Mouse (Mus musculus) hindbrain, embryonic 16.5 days (tissue): Measurements from ENCODE around the gene Slc7a15. TPM values are rescaled to one million over a fixed set of nuclear protein-coding genes. Genes with fewer than 3 reads are reported as not detected.

ENCODE experiments used
- ATAC-seq: fragments of 200-750 bp; cut with Nextera tagmentation; 2 replicates; pipeline ENCODE4 v1.8.0; 2017; ENCODE audit warnings: moderate TSS enrichment, moderate library complexity
- H3K27ac ChIP-seq: fragments of 300-500 bp; sonication (generic); 2 replicates; pipeline ENCODE4 v1.5.1; 2014; ENCODE audit warnings: low read depth, mild to moderate bottlenecking, control low read depth, low read length, moderate library complexity
- H3K27me3 ChIP-seq: fragments of 300-500 bp; sonication (generic); replicated peaks from 2 replicates; pipeline ENCODE4 v1.6.1; 2014; ENCODE audit warnings: low read length; ENCODE audit not compliant: control insufficient read depth, insufficient read depth
- H3K36me3 ChIP-seq: fragments of 300-500 bp; sonication (generic); 2 replicates; pipeline ENCODE4 v1.6.1; 2014; ENCODE audit warnings: mild to moderate bottlenecking, low read length, moderate library complexity, mixed read lengths; ENCODE audit not compliant: control insufficient read depth, insufficient read depth
- H3K4me1 ChIP-seq: fragments of 300-500 bp; sonication (generic); 2 replicates; pipeline ENCODE4 v1.6.1; 2014; ENCODE audit warnings: low read depth, low read length; ENCODE audit not compliant: control insufficient read depth, insufficient read depth
- H3K4me2 ChIP-seq: fragments of 300-500 bp; sonication (generic); 2 replicates; pipeline ENCODE4 v1.6.1; 2014; ENCODE audit warnings: mild to moderate bottlenecking, low read length, control low read depth, moderate library complexity
- H3K4me3 ChIP-seq: fragments of 300-500 bp; sonication (generic); 2 replicates; pipeline ENCODE4 v1.5.1; 2014; ENCODE audit warnings: mild to moderate bottlenecking, low read length, control low read depth, moderate library complexity
- H3K9ac ChIP-seq: fragments of 300-500 bp; sonication (generic); 2 replicates; pipeline ENCODE4 v1.6.1; 2014; ENCODE audit warnings: low read depth, mild to moderate bottlenecking, control low read depth, low read length, moderate library complexity
- H3K9me3 ChIP-seq: fragments of 300-500 bp; sonication (generic); 2 replicates; pipeline ENCODE4 v1.6.1; 2014; ENCODE audit warnings: mild to moderate bottlenecking, low read length, moderate library complexity; ENCODE audit not compliant: control insufficient read depth
- WGBS: fragments of 180-500 bp; shearing (Covaris S2); extraction: QIAGEN DNeasy Blood & Tissue Kit; methylation state at CpG from one replicate; pipeline ENCODE4 v1.1.7; 2014; 5-methylcytosine and 5-hydroxymethylcytosine counted together
- polyA plus RNA-seq: library from polyadenylated mRNA; unstranded; fragments of >200 nt; fragmentation: Nextera tagmentation; extraction: Ambion mirVana; gene quantifications from 2 replicates; pipeline ENCODE4 v1.2.1, GENCODE M21; 2015

Slc7a15 gene
- polyA plus RNA-seq, 1 experiment from 2014 or later: not detected

- Histone ChIP-seq H3K4me2 (no peak overlapping the region), H3K4me3 (no peak overlapping the region), H3K4me1 (no peaks in the 10 kb centered on the region), H3K36me3 (no peaks in the 10 kb centered on the region), H3K27ac (no peak overlapping the region), H3K9me3 (no peaks in the 10 kb centered on the region), H3K9ac (no peak overlapping the region), H3K27me3 (no peaks in the 10 kb centered on the region)
- 66% methylated on average over 2 of the region's 2 CpGs for WGBS
- ATAC-seq: no peak
Observed at GRCm38 (mm10) chr12:8522711-8523110, 76.2 kb downstream of the Slc7a15 start.

- Histone ChIP-seq H3K4me1 (no peaks in the 10 kb centered on the region), H3K9me3 (no peaks in the 10 kb centered on the region), H3K4me2 (no peak overlapping the region), H3K27ac (no peak overlapping the region), H3K27me3 (no peaks in the 10 kb centered on the region), H3K9ac (no peak overlapping the region), H3K36me3 (no peaks in the 10 kb centered on the region), H3K4me3 (no peak overlapping the region)
- no peak for ATAC-seq
- WGBS: 67% methylated on average over 11 of the region's 12 CpGs
Observed at GRCm38 (mm10) chr12:8521375-8522047, 77.4 kb downstream of the Slc7a15 start.

- Histone ChIP-seq H3K4me2 (no peak overlapping the region), H3K9ac (no peak overlapping the region), H3K36me3 (no peaks in the 10 kb centered on the region), H3K27ac (no peak overlapping the region), H3K4me1 (no peaks in the 10 kb centered on the region), H3K27me3 (no peaks in the 10 kb centered on the region), H3K4me3 (no peak overlapping the region), H3K9me3 (no peaks in the 10 kb centered on the region)
- no peak for ATAC-seq
- WGBS: 67% methylated on average over 12 of the region's 12 CpGs
Observed at GRCm38 (mm10) chr12:8519431-8520160, 79.3 kb downstream of the Slc7a15 start.

- Histone ChIP-seq H3K9ac (no peak overlapping the region), H3K4me1 (no peaks in the 10 kb centered on the region), H3K9me3 (no peaks in the 10 kb centered on the region), H3K36me3 (no peaks in the 10 kb centered on the region), H3K4me2 (no peak overlapping the region), H3K4me3 (no peak overlapping the region), H3K27me3 (no peaks in the 10 kb centered on the region), H3K27ac (no peak overlapping the region)
- ATAC-seq: peak; percentile 37; the same call in 1 of the 2 replicates
- 75% methylated on average over 18 of the region's 18 CpGs for WGBS
Observed at GRCm38 (mm10) chr12:8511037-8511882, 87.6 kb downstream of the Slc7a15 start.

GRCm38 (mm10) chr12:8510317-8510988, 88.4 kb downstream of the Slc7a15 start:
- Histone ChIP-seq H3K4me3 (no peak overlapping the region), H3K36me3 (no peaks in the 10 kb centered on the region), H3K4me2 (no peak overlapping the region), H3K27me3 (no peaks in the 10 kb centered on the region), H3K4me1 (no peaks in the 10 kb centered on the region), H3K9ac (no peak overlapping the region), H3K9me3 (no peaks in the 10 kb centered on the region), H3K27ac (no peak overlapping the region)
- ATAC-seq: no peak
- WGBS: 69% methylated on average over 6 of the region's 6 CpGs

GRCm38 (mm10) chr12:8509693-8510092, 89.2 kb downstream of the Slc7a15 start:
- no peaks in the 10 kb centered on the region for H3K36me3 ChIP-seq
- no peak overlapping the region for H3K4me3 ChIP-seq
- no peak for ATAC-seq
- WGBS: 75% methylated on average over 5 of the region's 5 CpGs
- H3K27ac ChIP-seq: no peak overlapping the region
- no peak overlapping the region for H3K4me2 ChIP-seq
- no peak overlapping the region for H3K9ac ChIP-seq
- H3K27me3 ChIP-seq: no peaks in the 10 kb centered on the region
- no peaks in the 10 kb centered on the region for H3K4me1 ChIP-seq
- H3K9me3 ChIP-seq: no peaks in the 10 kb centered on the region

GRCm38 (mm10) chr12:8506954-8507707, 91.7 kb downstream of the Slc7a15 start:
- ATAC-seq: no peak
- no peak overlapping the region for H3K27ac ChIP-seq
- H3K9me3 ChIP-seq: no peaks in the 10 kb centered on the region
- no peaks in the 10 kb centered on the region for H3K4me1 ChIP-seq
- no peak overlapping the region for H3K9ac ChIP-seq
- WGBS: 73% methylated on average over 9 of the region's 9 CpGs
- H3K36me3 ChIP-seq: no peaks in the 10 kb centered on the region
- no peaks in the 10 kb centered on the region for H3K27me3 ChIP-seq
- no peak overlapping the region for H3K4me2 ChIP-seq
- no peak overlapping the region for H3K4me3 ChIP-seq

GRCm38 (mm10) chr12:8504131-8504530, 94.7 kb downstream of the Slc7a15 start:
- 82% methylated on average over 6 of the region's 6 CpGs for WGBS
- Histone ChIP-seq H3K4me2 (no peak overlapping the region), H3K27me3 (no peaks in the 10 kb centered on the region), H3K9me3 (no peaks in the 10 kb centered on the region), H3K4me3 (no peak overlapping the region), H3K9ac (no peak overlapping the region), H3K27ac (no peak overlapping the region), H3K4me1 (peaks cover 10% of the 10 kb centered on the region), H3K36me3 (no peaks in the 10 kb centered on the region)
- no peak for ATAC-seq
